7 mouse cellular contexts compared by ENCODE assay signal in genomic region chrX:94121161-94121856, GRCm38 (mm10). TPM values are rescaled to one million over a fixed set of nuclear protein-coding genes. Genes with fewer than 3 reads are reported as not detected.
A peak's percentile ranks its signal among the peaks of the same experiment; 100 is the strongest.
DNase-seq lines count a peak whose midpoint lies in the region; ATAC-seq and TF ChIP-seq lines count a peak whose summit lies in the region.

No protein-coding gene starts in this region.

- peak overlapping the region; percentile 70 for H3K4me2 ChIP-seq in midbrain, embryonic 14.5 days (ENCODE audit: low read length)

- peak; percentile 38 for DNase-seq in CD4-positive, CD25-positive, alpha-beta regulatory T cell, adult 2 months (ENCODE audit: low read depth, low spot score)
- no peak for DNase-seq in G1E (ENCODE audit: low spot score)
- DNase-seq in embryo, embryonic 9.5 days (ENCODE audit: extremely low spot score), result peak; percentile 14
- DNase-seq in heart, postnatal 36 days, result peak; percentile 13 to 15
- DNase-seq in limb, embryonic 10.5 days (ENCODE audit: low spot score), result peak; percentile 31
- DNase-seq in midbrain, embryonic 14.5 days, result peak; percentile 17
- peak; percentile 21 for DNase-seq in testis, postnatal 14 days (ENCODE audit: low spot score)

- peaks cover 10% of the 10 kb centered on the region for H3K4me1 ChIP-seq in G1E (ENCODE audit: insufficient read depth, low read depth, low read length)
- no peaks in the 10 kb centered on the region for H3K4me1 ChIP-seq in limb, embryonic 10.5 days
- no peaks in the 10 kb centered on the region for H3K4me1 ChIP-seq in midbrain, embryonic 14.5 days (ENCODE audit: control insufficient read depth, insufficient read depth, low read length)

- 0 out of 2 replicates have a peak, but pooled peaks have one; percentile 31 for ATAC-seq in G1E (ENCODE audit: extremely low read depth, insufficient number of reproducible peaks, low FRiP score, poor library complexity, severe bottlenecking)
- ATAC-seq in midbrain, embryonic 14.5 days (ENCODE audit: low FRiP score, low TSS enrichment), result no peak

- no peaks in the 10 kb centered on the region for H3K9me3 ChIP-seq in G1E (replicated peaks)
- H3K9me3 ChIP-seq in limb, embryonic 10.5 days (replicated peaks), result peaks cover 3% of the 10 kb centered on the region; the same call in 1 of the 2 replicates
- H3K9me3 ChIP-seq in midbrain, embryonic 14.5 days (ENCODE audit: control insufficient read depth, low read length), result no peaks in the 10 kb centered on the region

- peak overlapping the region; percentile 36; the same call in 1 of the 2 replicates for H3K9ac ChIP-seq in midbrain, embryonic 14.5 days (replicated peaks; ENCODE audit: low read length)

- H3K27ac ChIP-seq in limb, embryonic 10.5 days, result peak overlapping the region; percentile 99
- no peak overlapping the region; the same call in 1 of the 2 replicates for H3K27ac ChIP-seq in midbrain, embryonic 14.5 days (replicated peaks; ENCODE audit: low read depth, low read length)

- peak overlapping the region; percentile 73 for H3K4me3 ChIP-seq in G1E (ENCODE audit: low read depth, low read length)
- peak overlapping the region; percentile 66 for H3K4me3 ChIP-seq in limb, embryonic 10.5 days
- peak overlapping the region; percentile 55 for H3K4me3 ChIP-seq in midbrain, embryonic 14.5 days (replicated peaks; ENCODE audit: low read depth, low read length)

- H3K36me3 ChIP-seq in G1E (replicated peaks), result no peaks in the 10 kb centered on the region
- H3K36me3 ChIP-seq in limb, embryonic 10.5 days, result no peaks in the 10 kb centered on the region
- no peaks in the 10 kb centered on the region for H3K36me3 ChIP-seq in midbrain, embryonic 14.5 days (ENCODE audit: control insufficient read depth, insufficient read depth, low read length)

- no peaks in the 10 kb centered on the region for H3K27me3 ChIP-seq in G1E (ENCODE audit: insufficient read depth, low read length)
- peaks cover 97% of the 10 kb centered on the region for H3K27me3 ChIP-seq in limb, embryonic 10.5 days (ENCODE audit: low read depth, poor library complexity, severe bottlenecking)
- H3K27me3 ChIP-seq in midbrain, embryonic 14.5 days (ENCODE audit: control insufficient read depth, insufficient read depth, low read length), result peaks cover 11% of the 10 kb centered on the region; the same call in 1 of the 2 replicates

- intact Hi-C loops in heart, postnatal 36 days (cut with DNase I), result loop anchor here (5.0 kb wide), 2 partner anchors 64 to 116 kb away; no protein-coding TSS in a partner anchor

- 9% methylated on average over 24 of the region's 24 CpGs for WGBS in limb, embryonic 10.5 days
- WGBS in midbrain, embryonic 14.5 days, result 17% methylated on average over 24 of the region's 24 CpGs

- no peak for TF ChIP-seq CTCF in G1E (IDR thresholded peaks at IDR 0.05; ENCODE audit: low read depth, low read length)

RNA-seq across cellular contexts. Expression of gene Zfx, which starts 2.2 kb away (rescaled TPM):
- total RNA-seq in G1E (2014; fragmentation: Nextera tagmentation) (41.8 and 60.7 TPM in 2 replicates), G1E (2017) (36.8 and 49.4 TPM in 2 replicates)
- 1.5 and 2.0 TPM in 2 replicates for polyA plus RNA-seq in G1E (2012)
- 10 to 100 TPM; 24.9 to 29.0 TPM for total RNA-seq in heart, postnatal 36 days (2021)
- 23.9 and 27.1 TPM in 2 replicates for polyA plus RNA-seq in limb, embryonic 10.5 days (2016; fragmentation: Nextera tagmentation; extraction: Ambion mirVana)
- 25.7 and 31.3 TPM in 2 replicates for polyA plus RNA-seq in midbrain, embryonic 14.5 days (2014; fragmentation: Nextera tagmentation; extraction: Ambion mirVana)
